Mouse (Mus musculus) urinary bladder, adult 2 months (tissue): ENCODE results near the gene Sos1. TPM values are rescaled to one million over a fixed set of nuclear protein-coding genes. Genes with fewer than 3 reads are reported as not detected.
"Not testable (repeated sequence)": the region's sequence is repeated elsewhere in the genome, so short reads cannot be mapped to it uniquely, and the experiment has no call there.

ENCODE experiments used
- DNase-seq: peaks from one replicate; pipeline ENCODE4 v3.0.0; 2022; ENCODE audit warnings: low spot score
- polyA plus RNA-seq: library from polyadenylated mRNA; depleted of rRNA; stranded (reverse); fragments of >200 nt; gene quantifications from 2 replicates; pipeline ENCODE4 v1.2.3, GENCODE M21; 2012; rRNA removed

The Sos1 gene
- polyA plus RNA-seq, 1 experiment: 6.5 TPM

DNA sequence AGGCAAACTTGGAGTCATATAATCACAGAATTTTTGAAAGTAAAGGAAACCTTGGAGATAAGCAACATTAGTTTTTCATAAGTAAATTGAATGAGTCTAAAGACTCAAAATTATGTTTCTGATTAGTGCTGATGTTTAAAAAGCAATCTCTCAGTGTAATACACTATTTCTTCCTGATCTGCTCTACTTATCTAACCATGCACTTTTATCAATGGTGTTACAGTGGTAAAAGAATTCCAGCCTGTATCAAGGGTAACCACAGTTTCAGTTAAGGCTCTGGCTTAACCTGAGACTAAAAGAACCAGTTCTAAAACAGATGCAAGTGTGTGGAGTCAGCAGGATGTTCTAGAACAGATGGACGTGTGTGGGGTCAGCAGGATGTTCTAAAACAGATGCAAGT, 59.3 kb downstream of the Sos1 start:
- DNase-seq: no peak

DNA sequence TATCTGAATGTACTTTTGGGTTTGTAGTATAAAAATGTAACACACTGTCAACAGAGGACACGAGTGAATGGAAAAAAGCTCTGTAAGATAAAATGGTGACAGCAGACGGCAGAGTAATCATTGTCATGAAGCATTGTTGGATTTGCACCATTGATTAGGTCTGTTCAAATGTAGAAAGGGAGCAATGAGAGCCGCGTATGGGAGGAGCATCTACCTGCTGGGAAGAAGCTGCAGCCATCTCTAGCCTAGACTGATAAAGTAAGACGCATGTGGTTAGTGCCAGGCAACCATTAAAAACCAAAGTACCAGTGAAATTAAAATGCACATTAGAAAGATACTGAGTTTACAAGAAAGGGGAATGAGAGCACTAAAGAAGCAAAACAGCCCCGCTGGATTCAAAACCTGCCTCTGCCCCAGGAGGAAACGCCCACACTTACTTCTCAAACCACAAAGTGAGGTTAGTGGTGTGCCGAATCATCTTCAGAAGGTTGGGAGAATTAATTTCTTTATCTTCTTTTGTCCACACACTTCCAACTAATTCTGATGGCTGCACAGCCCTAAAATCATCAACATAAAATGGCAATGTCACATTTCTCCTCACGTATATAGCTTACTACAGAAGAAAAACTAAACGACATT, 61.6 kb downstream of the Sos1 start:
- DNase-seq: no peak

DNA sequence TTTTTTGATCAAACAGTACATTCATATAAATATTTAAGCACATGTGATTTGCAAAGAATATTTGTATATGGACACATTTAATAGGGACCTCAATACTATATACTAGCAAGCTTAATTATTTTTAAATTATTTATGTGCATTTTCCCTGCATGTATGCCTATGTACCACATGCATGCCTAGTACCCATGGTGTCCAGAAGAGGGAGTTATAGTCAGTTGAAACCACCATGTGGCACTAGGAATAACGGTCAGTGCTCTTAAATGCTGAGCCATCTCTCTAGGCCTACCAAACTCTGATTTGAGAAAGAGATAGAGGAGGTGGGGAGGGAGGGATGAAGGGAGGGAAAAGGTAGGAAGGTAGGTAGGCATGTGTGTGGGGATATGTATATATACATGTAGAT, 69.1 kb downstream of the Sos1 start:
- DNase-seq: no peak

DNA sequence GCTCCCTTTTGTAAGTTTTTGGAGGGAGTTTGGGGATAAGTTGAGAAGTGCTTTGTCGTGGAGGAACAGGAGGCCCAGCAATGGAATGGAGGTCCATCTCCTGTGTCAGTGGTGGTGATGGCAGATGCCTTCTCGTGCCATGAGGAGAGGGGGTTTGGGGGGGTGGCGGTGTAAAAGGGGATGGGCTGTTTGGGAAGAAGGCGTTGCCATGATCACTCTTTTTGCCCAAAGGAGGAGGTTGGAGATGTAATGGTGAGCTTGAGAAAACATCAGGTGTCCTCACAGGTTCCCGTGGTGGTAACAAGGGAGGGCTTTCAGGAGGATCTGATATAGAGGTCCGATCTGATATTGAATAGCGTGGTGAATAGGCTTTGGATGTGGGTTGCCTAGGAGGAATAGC, 82.0 kb downstream of the Sos1 start:
- DNase-seq: no peak

DNA sequence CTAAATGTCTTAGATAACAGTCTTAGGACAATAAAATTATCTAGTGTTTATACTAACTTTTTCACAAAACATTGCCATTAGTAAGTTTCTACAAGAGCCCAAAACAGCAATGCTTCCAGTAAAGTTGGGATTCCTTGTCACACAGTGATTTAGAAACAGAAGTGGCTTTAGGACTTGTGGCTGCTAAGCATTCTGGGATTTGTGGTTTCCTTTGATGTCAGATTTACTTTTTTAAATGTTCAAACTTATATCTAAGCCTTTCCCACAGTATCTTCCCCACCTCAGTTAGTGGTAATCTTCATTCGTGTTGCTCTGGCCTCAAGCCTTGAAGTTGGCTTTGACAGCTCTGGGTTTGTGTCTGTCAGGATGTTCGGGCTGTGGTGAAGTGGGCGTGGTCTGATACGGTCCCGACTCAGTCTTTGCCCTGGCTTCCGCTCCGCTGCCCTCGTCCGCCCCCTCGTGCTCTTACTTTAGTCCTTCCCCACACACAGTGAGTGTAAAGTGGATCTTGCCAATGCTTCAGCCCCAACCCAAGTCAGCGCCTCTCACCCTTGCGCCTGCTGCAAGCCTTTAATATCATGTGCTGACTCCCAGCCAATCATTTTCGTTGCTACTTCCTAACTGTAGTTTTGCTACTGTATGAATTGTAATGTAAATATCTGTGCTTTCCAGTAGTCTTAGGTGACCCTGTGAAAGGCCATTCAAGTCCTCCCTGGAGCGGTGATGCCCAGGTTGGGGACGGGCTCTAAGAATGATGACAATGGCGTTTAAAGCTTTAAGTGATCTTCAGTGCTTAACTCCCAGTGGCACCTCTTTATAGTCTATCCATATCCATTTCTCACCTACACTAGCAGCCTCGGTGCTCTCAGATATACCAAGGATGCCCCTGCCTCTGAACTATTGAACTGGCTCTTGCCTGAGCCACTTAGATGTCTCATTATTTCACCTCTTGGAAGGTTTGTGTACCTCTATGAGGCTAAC, 88.5 kb downstream of the Sos1 start:
- DNase-seq: no peak

DNA sequence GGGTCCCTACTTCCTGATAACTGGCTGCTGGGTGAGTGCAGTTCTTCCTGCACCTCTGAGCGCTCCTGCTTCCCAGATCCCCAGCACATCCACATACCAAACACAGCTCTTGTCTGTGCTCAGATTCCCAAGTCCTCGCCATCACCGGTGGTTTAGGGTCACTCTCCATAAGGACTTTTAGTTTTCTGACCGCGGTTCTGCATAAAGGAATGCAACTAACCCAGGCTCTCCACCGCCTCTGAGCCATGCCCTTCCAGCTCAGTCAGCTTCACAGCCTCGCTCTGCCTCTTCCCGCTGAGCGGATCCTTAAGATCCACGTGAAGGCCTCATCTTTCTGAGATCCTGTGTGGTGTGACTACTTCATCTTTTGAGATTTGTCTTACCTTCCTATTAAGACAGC, 90.2 kb downstream of the Sos1 start:
- DNase-seq: no peak

DNA sequence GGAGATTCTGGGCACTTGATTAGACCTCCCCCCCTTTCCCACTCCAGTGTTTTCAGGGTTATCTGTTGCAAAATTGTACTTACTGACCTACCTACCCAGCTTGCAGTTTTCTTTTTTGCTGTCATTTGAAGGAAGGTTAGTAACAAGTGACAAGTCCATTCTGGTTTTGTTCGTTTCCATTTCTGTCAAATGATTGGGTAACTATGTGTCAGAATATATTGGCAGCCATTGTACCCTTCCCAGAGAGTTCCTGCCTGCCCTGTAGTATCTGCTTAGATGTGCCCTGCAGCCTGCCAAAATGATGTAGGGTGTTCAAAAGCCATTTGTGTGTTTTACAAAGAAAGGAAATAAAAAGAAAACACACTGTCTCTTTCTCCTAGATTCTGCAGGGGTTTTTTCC, 94.6 kb downstream of the Sos1 start:
- no peak for DNase-seq

DNA sequence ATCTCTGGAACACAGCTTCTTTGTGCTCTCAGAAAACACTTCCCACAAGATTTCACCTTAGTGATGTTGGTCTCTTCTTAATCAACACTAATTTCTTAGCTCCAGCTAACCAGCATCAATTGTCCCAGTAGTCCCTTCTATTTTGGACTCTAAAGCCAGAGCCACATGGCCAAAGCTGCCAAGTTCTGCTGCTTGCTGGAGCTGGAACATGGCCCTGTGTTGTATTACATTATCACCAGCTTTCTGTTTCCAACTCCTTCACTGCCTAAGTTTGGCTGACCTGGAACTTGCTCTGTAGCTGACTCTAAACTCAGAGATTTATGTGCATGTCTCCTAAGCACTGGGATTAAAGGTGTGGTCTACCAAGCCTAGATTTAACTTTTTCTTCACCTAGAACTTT, 101.9 kb downstream of the Sos1 start:
- not testable (repeated sequence) for DNase-seq

DNA sequence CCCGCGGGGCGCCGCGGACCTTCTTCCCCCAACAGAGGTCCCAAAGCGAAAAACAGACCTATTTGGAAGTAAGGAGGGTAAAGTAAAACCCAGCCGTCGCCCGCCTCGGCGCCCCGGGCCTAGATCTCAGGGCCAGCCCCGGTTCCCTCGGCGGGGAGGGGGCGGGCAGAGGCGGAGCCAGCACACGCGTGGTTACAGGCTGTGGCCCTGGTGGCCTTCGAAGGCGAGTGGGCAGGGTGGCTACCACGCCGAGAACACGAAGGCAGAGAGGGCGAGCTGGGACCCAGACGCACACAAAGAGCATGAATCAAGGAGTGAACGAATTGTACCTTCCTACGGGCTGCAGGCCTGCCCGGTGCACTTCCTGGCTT, 106.5 kb downstream of the Sos1 start:
- no peak for DNase-seq

DNA sequence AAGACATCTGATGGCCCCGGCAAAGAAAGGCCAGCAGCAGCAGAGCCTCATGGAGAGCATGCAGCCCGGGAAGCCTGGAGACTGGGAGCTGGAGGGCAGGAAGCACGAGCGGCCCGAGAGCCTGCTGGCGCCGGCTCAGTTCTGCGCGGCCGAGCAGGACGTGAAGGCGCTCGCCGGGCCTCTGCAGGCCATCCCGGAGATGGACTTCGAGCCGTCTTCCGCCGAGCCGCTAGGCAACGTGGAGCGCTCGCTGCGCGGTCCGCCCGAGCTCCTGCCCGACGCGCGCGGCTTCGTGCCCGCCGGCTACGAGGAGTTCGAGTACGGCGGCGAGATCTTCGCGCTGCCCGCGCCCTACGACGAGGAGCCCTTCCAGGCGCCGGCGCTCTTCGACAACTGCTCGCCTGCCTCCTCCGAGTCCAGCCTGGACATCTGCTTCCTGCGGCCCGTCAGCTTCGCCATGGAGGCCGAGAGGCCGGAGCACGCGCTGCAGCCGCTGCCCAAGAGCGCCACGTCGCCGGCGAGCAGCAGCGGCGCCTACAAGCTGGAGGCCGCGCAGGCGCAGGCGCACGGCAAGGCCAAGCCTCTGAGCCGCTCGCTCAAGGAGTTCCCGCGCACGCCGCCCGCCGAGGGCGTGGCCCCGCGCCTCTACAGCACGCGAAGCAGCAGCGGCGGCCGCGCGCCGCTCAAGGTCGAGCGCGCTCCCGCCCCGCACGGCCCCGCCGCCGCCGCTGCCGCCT, 107.1 kb downstream of the Sos1 start, which contains the start of gene Gm10190:
Gm10190 (minus strand) TSS at position 553 of the 737 bp plus-strand sequence.
- DNase-seq: peak; percentile 65

DNA sequence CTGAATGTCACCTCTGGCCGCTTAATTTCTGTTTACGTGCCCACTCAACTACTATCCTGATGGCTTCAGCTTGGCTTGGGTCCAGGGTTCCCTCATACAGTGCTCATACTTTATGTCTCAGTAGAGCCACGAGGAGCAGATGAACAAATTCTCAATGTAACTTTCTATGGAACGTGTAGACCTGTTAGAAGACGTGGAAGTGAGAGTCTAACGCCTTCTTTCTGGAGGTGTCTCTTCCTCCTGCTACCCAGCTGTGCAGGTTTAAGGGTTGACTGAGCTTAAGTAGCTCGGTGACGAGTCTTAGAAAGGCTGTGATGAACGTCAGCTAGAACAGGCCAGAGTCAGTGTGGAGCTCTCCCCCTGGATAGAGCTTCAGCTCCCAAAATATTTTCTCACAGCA, 111.6 kb downstream of the Sos1 start:
- no peak for DNase-seq

DNA sequence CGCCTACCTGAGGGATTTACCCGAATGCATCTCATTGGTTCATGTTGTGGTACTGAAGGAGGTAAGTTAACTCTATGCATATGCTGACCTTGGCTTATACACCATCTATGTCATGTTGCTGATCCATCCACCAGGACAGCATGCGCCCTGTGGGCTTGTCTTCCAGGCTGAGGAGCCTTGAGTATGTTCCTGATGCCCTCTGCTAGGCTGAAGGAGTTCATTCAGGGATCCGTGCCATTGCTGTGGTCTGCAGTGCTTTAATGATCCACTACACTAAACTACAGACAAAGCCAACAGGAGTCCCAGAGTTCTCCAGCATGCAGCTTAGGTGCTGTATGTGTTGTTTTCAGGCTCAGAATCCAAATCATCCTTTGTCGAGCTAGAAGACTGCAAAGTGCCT, 113.0 kb downstream of the Sos1 start:
- no peak for DNase-seq

DNA sequence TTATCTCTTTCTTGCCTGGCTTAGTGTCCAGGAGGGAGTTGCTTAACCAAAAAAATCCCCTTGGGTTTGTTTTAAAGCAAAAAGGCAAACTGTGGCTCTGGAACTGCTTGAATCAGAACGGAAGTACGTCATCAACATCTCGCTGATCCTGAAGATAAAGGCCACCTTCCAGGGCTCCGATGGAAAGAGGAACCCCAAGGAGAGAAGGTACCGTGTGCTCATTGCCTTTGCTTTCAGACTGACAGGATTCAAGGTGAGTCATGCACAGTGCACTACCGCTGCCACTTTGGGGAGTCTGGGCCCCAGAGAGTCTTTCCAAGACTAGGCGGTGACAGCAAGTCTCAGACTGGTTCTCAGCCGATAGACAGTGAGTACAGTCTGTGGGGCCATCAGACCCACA, 120.0 kb downstream of the Sos1 start:
- DNase-seq: no peak

DNA sequence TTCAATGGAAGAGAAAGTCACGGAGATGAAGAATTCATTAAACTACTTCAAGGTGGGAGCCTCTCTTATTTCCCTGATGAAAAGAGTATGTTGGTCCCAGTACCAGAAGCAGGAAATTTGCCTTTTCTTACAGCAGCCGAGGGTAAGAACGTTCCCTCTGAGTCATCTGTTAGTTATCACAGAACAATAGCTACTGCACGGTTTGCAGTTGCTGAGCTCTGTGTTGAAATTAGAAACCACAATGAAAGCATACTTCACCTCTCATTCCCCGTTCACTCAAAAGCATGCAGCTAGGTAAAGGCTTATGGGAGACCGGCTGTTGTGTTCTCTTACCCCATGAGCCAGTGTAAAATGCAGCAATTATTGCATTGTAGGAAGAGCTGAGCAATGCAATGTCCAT, 133.0 kb downstream of the Sos1 start:
- no peak for DNase-seq

DNA sequence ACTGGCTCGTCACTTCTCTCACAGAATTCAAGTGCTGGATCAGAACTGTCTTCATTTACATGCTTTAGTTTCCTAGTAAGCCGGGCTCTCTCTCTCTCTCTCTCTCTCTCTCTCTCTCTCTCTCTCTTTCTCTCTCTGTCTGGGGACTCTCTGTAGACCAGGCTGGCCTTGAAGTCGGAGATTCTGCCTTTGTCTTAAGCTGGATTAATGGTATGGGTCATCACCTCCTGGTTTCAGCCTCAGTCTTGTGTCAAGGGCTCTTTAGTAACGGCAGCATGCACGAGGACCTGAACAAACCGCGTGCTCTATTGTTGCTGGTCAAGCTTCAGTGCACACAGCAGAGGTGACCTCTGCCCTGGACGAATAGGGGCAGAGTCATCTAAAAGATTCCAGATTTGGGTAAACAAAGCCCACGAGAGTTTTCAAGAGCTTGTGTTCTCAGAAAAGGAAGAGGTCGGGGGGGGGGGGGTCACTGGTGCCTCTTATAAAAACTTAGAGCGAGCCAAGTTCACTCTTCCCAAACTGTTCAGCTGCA, 133.6 kb downstream of the Sos1 start:
- no peak for DNase-seq

DNA sequence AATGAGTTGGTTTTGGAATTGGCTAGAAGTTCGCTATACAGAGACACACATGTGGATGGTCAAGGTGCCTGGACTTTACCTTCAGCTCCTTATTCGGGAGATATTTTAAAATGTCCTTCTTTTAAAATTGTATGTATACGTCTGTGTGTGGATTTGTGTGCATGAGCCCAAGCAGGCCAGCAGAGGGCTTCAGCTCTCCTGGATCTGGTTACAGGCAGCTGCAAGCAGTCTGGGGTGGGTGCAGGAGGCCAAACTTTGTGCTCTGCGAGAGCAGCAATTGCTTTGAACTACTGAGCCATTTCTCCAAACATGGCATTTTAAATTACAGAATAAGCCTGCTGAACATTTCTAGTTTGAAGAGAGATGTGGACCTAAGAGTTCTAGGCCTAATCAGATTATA, 135.0 kb downstream of the Sos1 start:
- no peak for DNase-seq

Other genes with a start within 250 kb of the Sos1 start
- gene Morn2, start 190.2 kb downstream of the Sos1 start, polyA plus RNA-seq: 11.8 and 15.0 TPM in 2 replicates
- 17.6 and 20.4 TPM in 2 replicates for gene Dhx57, start 190.0 kb downstream of the Sos1 start, polyA plus RNA-seq
- gene Arhgef33, start 173.0 kb downstream of the Sos1 start, polyA plus RNA-seq: 0.35 and 0.72 TPM in 2 replicates
- not detected in 2 replicates for gene Gm10190, start 106.9 kb downstream of the Sos1 start, polyA plus RNA-seq
- gene Cdkl4, start 97.4 kb upstream of the Sos1 start, polyA plus RNA-seq: 0.10 and 0.18 TPM in 2 replicates
- gene Map4k3, start 248.0 kb upstream of the Sos1 start, polyA plus RNA-seq: 47.9 and 53.9 TPM in 2 replicates